Mouse (Mus musculus): ENCODE measurements around the gene Ncor2. TPM values are rescaled to one million over a fixed set of nuclear protein-coding genes. Genes with fewer than 3 reads are reported as not detected.

Gene Ncor2
- polyA plus RNA-seq, 1 experiment from 2014 or later = 31.6 TPM

DNA sequence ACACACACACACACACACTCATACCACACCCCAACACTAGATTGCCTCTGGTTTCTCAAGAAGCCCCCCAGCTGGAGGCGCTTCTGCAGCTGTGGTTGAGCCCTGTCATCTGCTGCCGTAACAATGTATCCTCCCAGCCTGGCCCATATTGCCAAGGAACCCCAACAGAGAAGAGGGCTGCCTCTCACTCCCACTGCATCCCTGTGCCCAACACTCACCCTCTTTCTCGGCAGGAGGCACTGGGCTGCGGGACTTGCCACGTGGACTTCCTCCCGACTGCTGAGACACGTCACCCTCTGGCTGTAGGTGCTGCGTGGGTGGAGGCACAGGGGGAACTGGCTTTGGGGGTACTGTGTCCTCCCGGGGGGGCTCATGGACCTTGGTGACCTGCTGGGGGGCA, 137.4 kb downstream of the Ncor2 start:
- Histone ChIP-seq H3K9ac (replicated peaks) (no peak overlapping the region), H3K36me3 (peaks cover 26% of the 10 kb centered on the region), H3K4me1 (0 out of 2 replicates have a peak, but pooled peaks cover 12% of the 10 kb centered on the region), H3K4me3 (no peak overlapping the region), H3K9me3 (no peaks in the 10 kb centered on the region), H3K27ac (replicated peaks) (no peak overlapping the region), H3K27me3 (no peaks in the 10 kb centered on the region), H3K4me2 (replicated peaks) (no peak overlapping the region)
- 90% methylated on average over 9 of the region's 9 CpGs for WGBS
- ATAC-seq (replicated peaks) = no peak

DNA sequence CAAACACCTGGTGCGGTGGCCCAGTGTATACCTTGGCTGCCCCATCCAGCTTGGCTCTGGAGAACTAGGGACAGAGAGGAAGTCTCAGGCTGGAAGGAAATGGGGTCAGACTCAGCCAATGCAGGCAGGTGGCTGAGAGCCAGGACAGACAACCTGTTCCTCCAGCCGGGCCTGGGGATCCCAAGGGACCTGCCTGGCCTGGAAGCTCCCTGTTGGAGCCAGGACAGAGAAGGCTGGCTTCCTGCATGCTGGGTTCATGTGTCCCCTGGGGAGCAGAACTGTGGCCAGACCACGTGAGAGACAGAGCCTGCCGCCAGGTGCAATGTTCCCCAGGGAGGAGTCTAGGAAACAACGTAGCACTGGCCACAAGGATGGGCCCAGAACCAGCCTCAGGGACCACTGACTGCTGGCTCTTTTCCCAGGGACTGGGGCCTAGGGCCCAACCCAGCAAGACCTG, 138.9 kb downstream of the Ncor2 start:
- ATAC-seq (replicated peaks) = no peak
- H3K27ac ChIP-seq (replicated peaks) = no peak overlapping the region; the same call in 1 of the 2 replicates
- no peaks in the 10 kb centered on the region for H3K27me3 ChIP-seq
- 77% methylated on average over 5 of the region's 5 CpGs for WGBS
- 0 out of 2 replicates have a peak, but pooled peaks cover 5% of the 10 kb centered on the region for H3K4me1 ChIP-seq
- H3K4me2 ChIP-seq (replicated peaks) = no peak overlapping the region
- no peak overlapping the region for H3K4me3 ChIP-seq
- no peak overlapping the region for H3K9ac ChIP-seq (replicated peaks)
- H3K36me3 ChIP-seq = peaks cover 33% of the 10 kb centered on the region
- H3K9me3 ChIP-seq = no peaks in the 10 kb centered on the region

GRCm38 (mm10) chr5:125039377-125040027, 139.5 kb downstream of the Ncor2 start:
- peaks cover 36% of the 10 kb centered on the region for H3K36me3 ChIP-seq
- no peak overlapping the region for H3K9ac ChIP-seq (replicated peaks)
- no peaks in the 10 kb centered on the region for H3K27me3 ChIP-seq
- no peak overlapping the region for H3K27ac ChIP-seq (replicated peaks)
- no peak overlapping the region for H3K4me3 ChIP-seq
- H3K4me2 ChIP-seq (replicated peaks) = no peak overlapping the region
- no peak for ATAC-seq (replicated peaks)
- 90% methylated on average over 8 of the region's 8 CpGs for WGBS
- no peaks in the 10 kb centered on the region for H3K9me3 ChIP-seq
- H3K4me1 ChIP-seq = 0 out of 2 replicates have a peak, but pooled peaks cover 5% of the 10 kb centered on the region

- H3K4me2 ChIP-seq (replicated peaks) = no peak overlapping the region
- no peak overlapping the region for H3K9ac ChIP-seq (replicated peaks)
- no peaks in the 10 kb centered on the region for H3K9me3 ChIP-seq
- no peak overlapping the region for H3K27ac ChIP-seq (replicated peaks)
- 85% methylated on average over 8 of the region's 8 CpGs for WGBS
- H3K27me3 ChIP-seq = no peaks in the 10 kb centered on the region
- H3K36me3 ChIP-seq = peaks cover 63% of the 10 kb centered on the region
- ATAC-seq (replicated peaks) = no peak
- no peak overlapping the region for H3K4me3 ChIP-seq
- H3K4me1 ChIP-seq = 0 out of 2 replicates have a peak, but pooled peaks cover 5% of the 10 kb centered on the region
Measured at GRCm38 (mm10) chr5:125036483-125036882, 142.5 kb downstream of the Ncor2 start.

GRCm38 (mm10) chr5:125028911-125029310, 150.1 kb downstream of the Ncor2 start:
- Histone ChIP-seq H3K9me3 (no peaks in the 10 kb centered on the region), H3K36me3 (peaks cover 95% of the 10 kb centered on the region), H3K4me2 (replicated peaks) (no peak overlapping the region), H3K4me3 (no peak overlapping the region), H3K27me3 (no peaks in the 10 kb centered on the region), H3K4me1 (no peaks in the 10 kb centered on the region), H3K9ac (replicated peaks) (no peak overlapping the region), H3K27ac (replicated peaks) (no peak overlapping the region)
- WGBS = 97% methylated on average over 20 of the region's 20 CpGs
- ATAC-seq (replicated peaks) = no peak

GRCm38 (mm10) chr5:125028371-125028770, 150.6 kb downstream of the Ncor2 start:
- Histone ChIP-seq H3K4me1 (no peaks in the 10 kb centered on the region), H3K4me3 (no peak overlapping the region), H3K9me3 (no peaks in the 10 kb centered on the region), H3K27ac (replicated peaks) (no peak overlapping the region), H3K9ac (replicated peaks) (no peak overlapping the region), H3K36me3 (peaks cover 95% of the 10 kb centered on the region), H3K27me3 (no peaks in the 10 kb centered on the region), H3K4me2 (replicated peaks) (no peak overlapping the region)
- no peak for ATAC-seq (replicated peaks)
- 85% methylated on average over 15 of the region's 15 CpGs for WGBS

- H3K9me3 ChIP-seq = no peaks in the 10 kb centered on the region
- H3K4me3 ChIP-seq = no peak overlapping the region
- H3K36me3 ChIP-seq = peaks cover 70% of the 10 kb centered on the region
- WGBS = 81% methylated on average over 14 of the region's 14 CpGs
- no peak overlapping the region for H3K4me2 ChIP-seq (replicated peaks)
- ATAC-seq (replicated peaks) = no peak
- no peak overlapping the region for H3K27ac ChIP-seq (replicated peaks)
- H3K9ac ChIP-seq (replicated peaks) = no peak overlapping the region
- no peaks in the 10 kb centered on the region for H3K4me1 ChIP-seq
- no peaks in the 10 kb centered on the region for H3K27me3 ChIP-seq
Measured at GRCm38 (mm10) chr5:125024002-125024401, 155.0 kb downstream of the Ncor2 start.

DNA sequence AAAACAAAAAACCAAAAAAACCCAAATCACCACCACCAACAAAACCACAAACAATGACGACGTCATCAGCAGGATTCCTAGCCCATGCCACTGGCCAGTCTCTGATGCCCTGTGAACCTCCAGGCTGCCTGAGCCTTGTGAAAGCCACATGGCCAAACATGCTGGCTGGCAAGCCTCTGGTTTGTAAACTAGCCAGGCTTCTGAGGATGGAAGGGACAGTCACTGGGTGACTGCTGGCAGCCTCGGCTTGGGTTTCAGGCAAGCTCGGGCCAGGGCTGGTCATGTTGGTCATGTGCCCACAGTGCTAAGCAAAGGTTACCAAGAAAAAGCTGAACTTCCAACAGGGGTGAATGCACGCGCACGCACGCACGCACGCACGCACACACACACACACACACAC, 157.7 kb downstream of the Ncor2 start:
- H3K4me3 ChIP-seq = no peak overlapping the region
- 0 out of 2 replicates have a peak overlapping the region, but pooled peaks have one; percentile 19 for H3K27ac ChIP-seq (replicated peaks)
- H3K4me2 ChIP-seq (replicated peaks) = no peak overlapping the region
- H3K9ac ChIP-seq (replicated peaks) = no peak overlapping the region
- H3K9me3 ChIP-seq = no peaks in the 10 kb centered on the region
- no peaks in the 10 kb centered on the region for H3K27me3 ChIP-seq
- WGBS = 88% methylated on average over 11 of the region's 11 CpGs
- H3K4me1 ChIP-seq = peaks cover 13% of the 10 kb centered on the region
- H3K36me3 ChIP-seq = peaks cover 67% of the 10 kb centered on the region
- ATAC-seq (replicated peaks) = no peak

DNA sequence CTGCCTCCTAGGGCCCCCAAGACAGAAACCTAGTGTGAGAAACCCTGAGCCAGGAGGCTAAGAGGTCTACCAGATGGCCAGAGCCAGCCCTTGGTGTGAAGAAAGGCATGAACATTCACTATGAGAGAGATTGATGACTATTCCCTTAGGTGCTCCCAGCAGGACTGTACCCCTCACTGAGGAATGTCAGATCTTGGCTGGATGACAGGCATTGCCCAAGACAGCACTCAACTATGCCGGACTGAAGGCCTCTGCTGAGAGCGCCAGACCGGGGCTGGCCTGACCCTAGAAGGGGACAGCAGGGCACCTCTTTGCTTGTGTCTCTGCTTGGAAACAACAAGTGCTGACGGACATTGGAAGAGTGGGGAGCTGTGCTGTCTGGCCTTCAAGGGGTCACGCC, 159.9 kb downstream of the Ncor2 start:
- Histone ChIP-seq H3K4me3 (no peak overlapping the region), H3K9ac (replicated peaks) (no peak overlapping the region), H3K36me3 (peaks cover 53% of the 10 kb centered on the region), H3K27me3 (no peaks in the 10 kb centered on the region), H3K4me1 (peaks cover 21% of the 10 kb centered on the region), H3K9me3 (no peaks in the 10 kb centered on the region), H3K27ac (replicated peaks) (no peak overlapping the region), H3K4me2 (replicated peaks) (no peak overlapping the region)
- 90% methylated on average over 5 of the region's 5 CpGs for WGBS
- ATAC-seq (replicated peaks) = no peak

GRCm38 (mm10) chr5:125017332-125017731, 161.7 kb downstream of the Ncor2 start:
- no peaks in the 10 kb centered on the region for H3K9me3 ChIP-seq
- H3K4me1 ChIP-seq = peaks cover 21% of the 10 kb centered on the region
- WGBS = 38% methylated on average over 15 of the region's 15 CpGs
- peak overlapping the region; percentile 42 for H3K27ac ChIP-seq (replicated peaks)
- H3K9ac ChIP-seq (replicated peaks) = no peak overlapping the region
- 0 out of 2 replicates have a peak, but pooled peaks have one; percentile 35 for ATAC-seq (replicated peaks)
- no peaks in the 10 kb centered on the region for H3K27me3 ChIP-seq
- no peak overlapping the region for H3K4me2 ChIP-seq (replicated peaks)
- no peak overlapping the region for H3K4me3 ChIP-seq
- peaks cover 37% of the 10 kb centered on the region for H3K36me3 ChIP-seq

DNA sequence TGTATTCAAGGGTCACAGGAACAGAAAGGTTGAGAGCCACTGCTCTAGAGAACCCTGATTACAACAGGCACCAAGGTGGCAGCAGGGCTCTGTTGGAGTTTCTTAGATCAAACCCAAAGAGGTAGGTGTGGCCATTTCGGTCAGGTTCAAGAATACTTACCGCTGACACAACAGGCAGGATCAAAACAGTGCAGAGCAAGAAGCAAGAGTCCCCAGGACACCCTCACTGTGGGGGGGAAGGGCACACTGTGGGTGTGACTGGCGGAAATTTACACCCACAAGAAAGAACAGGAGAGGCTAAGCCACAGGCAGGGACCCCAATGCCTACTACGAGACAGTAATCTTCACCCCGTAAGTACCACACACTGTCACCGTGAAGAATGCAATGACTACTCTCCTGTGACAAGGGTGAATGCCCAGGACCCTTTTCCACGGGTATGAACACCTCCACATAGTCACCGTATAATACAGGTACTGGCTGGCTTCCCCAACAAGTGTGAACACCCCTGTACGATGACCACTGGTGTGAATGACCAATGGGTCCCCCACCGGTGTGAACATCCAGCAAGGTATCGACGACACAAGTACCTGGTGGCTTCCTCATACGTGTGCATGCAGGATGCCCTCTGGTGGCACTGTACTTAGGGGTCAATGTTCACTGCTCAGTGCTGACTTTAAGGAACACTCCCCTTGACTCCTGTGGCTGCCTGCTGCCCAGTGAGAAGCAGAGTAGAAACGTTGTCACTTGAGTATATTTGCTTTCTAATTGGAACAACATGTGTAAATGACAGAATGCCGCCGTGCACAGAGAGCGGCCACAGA, 162.4 kb downstream of the Ncor2 start:
- Histone ChIP-seq H3K9ac (replicated peaks) (no peak overlapping the region), H3K36me3 (peaks cover 31% of the 10 kb centered on the region), H3K9me3 (no peaks in the 10 kb centered on the region), H3K4me2 (replicated peaks) (no peak overlapping the region), H3K4me3 (no peak overlapping the region), H3K4me1 (peaks cover 21% of the 10 kb centered on the region), H3K27me3 (no peaks in the 10 kb centered on the region), H3K27ac (replicated peaks) (peak overlapping the region; percentile 42)
- 85% methylated on average over 17 of the region's 17 CpGs for WGBS
- no peak for ATAC-seq (replicated peaks)

DNA sequence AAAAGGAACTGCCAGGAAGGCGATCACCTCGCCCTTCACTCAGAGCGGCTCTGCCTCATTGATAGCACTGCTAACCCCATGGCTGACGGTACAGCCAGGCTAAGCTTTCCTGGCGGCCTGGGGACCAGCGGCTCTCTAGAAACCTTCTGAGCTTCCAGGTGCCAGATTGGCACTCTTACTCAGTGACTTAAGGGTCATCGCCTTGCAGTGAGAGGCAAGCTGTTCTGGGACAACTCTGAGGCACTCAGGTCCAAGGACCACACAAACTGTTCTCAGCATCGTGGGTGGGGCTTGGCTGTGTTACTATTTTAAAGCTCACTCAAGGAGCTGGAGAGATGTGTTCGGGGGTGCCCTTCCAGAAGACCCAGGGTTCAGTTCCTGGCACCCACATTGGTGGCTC, 163.4 kb downstream of the Ncor2 start:
- 76% methylated on average over 9 of the region's 9 CpGs for WGBS
- peaks cover 30% of the 10 kb centered on the region for H3K36me3 ChIP-seq
- peaks cover 21% of the 10 kb centered on the region for H3K4me1 ChIP-seq
- no peak overlapping the region for H3K4me3 ChIP-seq
- H3K9ac ChIP-seq (replicated peaks) = no peak overlapping the region
- H3K27ac ChIP-seq (replicated peaks) = peak overlapping the region; percentile 60; the same call in 1 of the 2 replicates
- H3K27me3 ChIP-seq = no peaks in the 10 kb centered on the region
- H3K4me2 ChIP-seq (replicated peaks) = no peak overlapping the region
- ATAC-seq (replicated peaks) = no peak
- no peaks in the 10 kb centered on the region for H3K9me3 ChIP-seq

All from forebrain, embryonic 15.5 days (tissue).